Mouse (Mus musculus) embryo, embryonic 10.5 days (tissue): Measurements from ENCODE around the gene Usp2.

Experiments used
- DNase-seq: peaks from one replicate; pipeline ENCODE4 v3.0.0-alpha.2; 2015; ENCODE audit warnings: low spot score

The Usp2 gene

GRCm38 (mm10) chr9:44066785-44067225 lies at the start of gene Usp2:
Gene Usp2 (plus strand): TSS chr9:44067021.
- DNase-seq, result peak; percentile 99

- no peak for DNase-seq
Observed at GRCm38 (mm10) chr9:44017846-44018245, 49.0 kb upstream of the Usp2 start.

GRCm38 (mm10) chr9:44020001-44020400 lies 46.8 kb upstream of the Usp2 start:
- no peak for DNase-seq

- no peak for DNase-seq
Observed at GRCm38 (mm10) chr9:44022100-44022847, 44.5 kb upstream of the Usp2 start.

GRCm38 (mm10) chr9:44024096-44024495 lies 42.7 kb upstream of the Usp2 start:
- no peak for DNase-seq

- DNase-seq, result no peak
Observed at GRCm38 (mm10) chr9:44029580-44030236, 37.1 kb upstream of the Usp2 start.

GRCm38 (mm10) chr9:44030646-44031045 lies 36.2 kb upstream of the Usp2 start:
- DNase-seq, result no peak

GRCm38 (mm10) chr9:44031079-44031478 lies 35.7 kb upstream of the Usp2 start:
- no peak for DNase-seq

- no peak for DNase-seq
Observed at GRCm38 (mm10) chr9:44031946-44032345, 34.9 kb upstream of the Usp2 start.

GRCm38 (mm10) chr9:44033317-44033716 lies 33.5 kb upstream of the Usp2 start:
- no peak for DNase-seq

GRCm38 (mm10) chr9:44033957-44034727 lies 32.7 kb upstream of the Usp2 start:
- DNase-seq, result no peak

- no peak for DNase-seq
Observed at GRCm38 (mm10) chr9:44037106-44037505, 29.7 kb upstream of the Usp2 start.

- no peak for DNase-seq
Observed at GRCm38 (mm10) chr9:44041511-44042395, 25.1 kb upstream of the Usp2 start.

- no peak for DNase-seq
Observed at GRCm38 (mm10) chr9:44042396-44042680, 24.5 kb upstream of the Usp2 start.

GRCm38 (mm10) chr9:44042836-44043707 lies 23.7 kb upstream of the Usp2 start, which contains the start of gene Thy1:
Gene Thy1 (plus strand): TSS chr9:44043384.
- DNase-seq, result peak; percentile 36

GRCm38 (mm10) chr9:44043708-44044425 lies 23.0 kb upstream of the Usp2 start:
- peak; percentile 7 for DNase-seq

- DNase-seq, result no peak
Observed at GRCm38 (mm10) chr9:44044426-44045157, 22.2 kb upstream of the Usp2 start.

- no peak for DNase-seq
Observed at GRCm38 (mm10) chr9:44045158-44045883, 21.5 kb upstream of the Usp2 start.

- no peak for DNase-seq
Observed at GRCm38 (mm10) chr9:44045884-44046272, 20.9 kb upstream of the Usp2 start.
